Mouse (Mus musculus) fat pad, adult 2 months (tissue): ENCODE results near the gene Nemf.
"Not testable (repeated sequence)": the region's sequence is repeated elsewhere in the genome, so short reads cannot be mapped to it uniquely, and the experiment has no call there.

Source experiments
- DNase-seq: peaks from one replicate; pipeline ENCODE4 v3.0.0-alpha.2; 2011; ENCODE audit warnings: low read depth, low spot score; ENCODE audit errors: extremely low read depth

The Nemf gene

GRCm38 (mm10) chr12:69356546-69357299 is at the start of gene Nemf:
TSS of gene Nemf (minus strand) at chr12:69357165.
- no peak for DNase-seq

GRCm38 (mm10) chr12:69402594-69403167 is 45.7 kb upstream of the Nemf start:
- no peak for DNase-seq

- no peak for DNase-seq
Measured at GRCm38 (mm10) chr12:69402100-69402499, 45.1 kb upstream of the Nemf start.

GRCm38 (mm10) chr12:69400871-69401286 is 43.9 kb upstream of the Nemf start:
- DNase-seq: no peak

GRCm38 (mm10) chr12:69400367-69400766 is 43.4 kb upstream of the Nemf start:
- DNase-seq: no peak

- no peak for DNase-seq
Measured at GRCm38 (mm10) chr12:69394456-69394855, 37.5 kb upstream of the Nemf start.

GRCm38 (mm10) chr12:69393076-69393475 is 36.1 kb upstream of the Nemf start:
- no peak for DNase-seq

GRCm38 (mm10) chr12:69390000-69390698 is 33.2 kb upstream of the Nemf start:
- no peak for DNase-seq

- no peak for DNase-seq
Measured at GRCm38 (mm10) chr12:69389273-69389938, 32.4 kb upstream of the Nemf start.

- DNase-seq: no peak
Measured at GRCm38 (mm10) chr12:69388321-69388869, 31.4 kb upstream of the Nemf start.

GRCm38 (mm10) chr12:69386281-69386732 is 29.3 kb upstream of the Nemf start:
- DNase-seq: not testable (repeated sequence)

- no peak for DNase-seq
Measured at GRCm38 (mm10) chr12:69385542-69386280, 28.7 kb upstream of the Nemf start.

- DNase-seq: no peak
Measured at GRCm38 (mm10) chr12:69384606-69385005, 27.6 kb upstream of the Nemf start.

GRCm38 (mm10) chr12:69382880-69383279 is 25.9 kb upstream of the Nemf start:
- DNase-seq: no peak

GRCm38 (mm10) chr12:69378558-69379454 is 21.8 kb upstream of the Nemf start:
- no peak for DNase-seq

- not testable (repeated sequence) for DNase-seq
Measured at GRCm38 (mm10) chr12:69377636-69378035, 20.7 kb upstream of the Nemf start.

- no peak for DNase-seq
Measured at GRCm38 (mm10) chr12:69377188-69377587, 20.2 kb upstream of the Nemf start.

GRCm38 (mm10) chr12:69376132-69376531 is 19.2 kb upstream of the Nemf start:
- DNase-seq: no peak
